Mouse (Mus musculus) midbrain, embryonic 16.5 days (tissue): ENCODE measurements around the gene Plcb4. TPM values are rescaled to one million over a fixed set of nuclear protein-coding genes. Genes with fewer than 3 reads are reported as not detected.

Experiments
- ATAC-seq: fragments of 200-750 bp; cut with Nextera tagmentation; 2 replicates; pipeline ENCODE4 v1.8.0; 2017; ENCODE audit warnings: moderate TSS enrichment
- H3K27ac ChIP-seq: fragments of 300-500 bp; sonication (generic); 2 replicates; pipeline ENCODE4 v1.5.1; 2014; ENCODE audit warnings: mild to moderate bottlenecking, low read length, mixed read lengths
- H3K27me3 ChIP-seq: fragments of 300-500 bp; sonication (generic); 2 replicates; pipeline ENCODE4 v1.6.1; 2014; ENCODE audit warnings: low read depth, low read length, mixed read lengths; ENCODE audit not compliant: control insufficient read depth, insufficient read depth
- H3K36me3 ChIP-seq: fragments of 300-500 bp; sonication (generic); 2 replicates; pipeline ENCODE4 v1.6.1; 2014; ENCODE audit warnings: mild to moderate bottlenecking, low read length, moderate library complexity, mixed read lengths; ENCODE audit not compliant: control insufficient read depth, insufficient read depth
- H3K4me1 ChIP-seq: fragments of 300-500 bp; sonication (generic); 2 replicates; pipeline ENCODE4 v1.6.1; 2014; ENCODE audit warnings: mild to moderate bottlenecking, low read length, mixed read lengths; ENCODE audit not compliant: control insufficient read depth, insufficient read depth
- H3K4me2 ChIP-seq: fragments of 300-500 bp; sonication (generic); 2 replicates; pipeline ENCODE4 v1.6.1; 2014; ENCODE audit warnings: mild to moderate bottlenecking, low read length, mixed read lengths
- H3K4me3 ChIP-seq: fragments of 300-500 bp; sonication (generic); 2 replicates; pipeline ENCODE4 v1.5.1; 2014; ENCODE audit warnings: low read depth, mild to moderate bottlenecking, low read length, moderate library complexity, mixed read lengths
- H3K9ac ChIP-seq: fragments of 300-500 bp; sonication (generic); 2 replicates; pipeline ENCODE4 v1.6.1; 2014; ENCODE audit warnings: low read depth, low read length, mixed read lengths
- H3K9me3 ChIP-seq: fragments of 300-500 bp; sonication (generic); replicated peaks from 2 replicates; pipeline ENCODE4 v1.6.1; 2014; ENCODE audit warnings: mild to moderate bottlenecking, low read length, mixed read lengths; ENCODE audit not compliant: control insufficient read depth, poor library complexity, severe bottlenecking
- WGBS: fragments of 180-500 bp; shearing (Covaris S2); extraction: QIAGEN DNeasy Blood & Tissue Kit; methylation state at CpG from one replicate; pipeline ENCODE4 v1.1.7; 2014; 5-methylcytosine and 5-hydroxymethylcytosine counted together
- polyA plus RNA-seq: library from polyadenylated mRNA; unstranded; fragments of >200 nt; fragmentation: Nextera tagmentation; extraction: Ambion mirVana; gene quantifications from 2 replicates; pipeline ENCODE4 v1.2.1, GENCODE M21; 2015

Gene Plcb4
- polyA plus RNA-seq, 1 experiment from 2014 or later, result 44.4 TPM

- Histone ChIP-seq H3K36me3 (no peaks in the 10 kb centered on the region), H3K9me3 (0 out of 2 replicates have a peak, but pooled peaks cover 5% of the 10 kb centered on the region), H3K4me1 (no peaks in the 10 kb centered on the region), H3K27ac (no peak overlapping the region), H3K9ac (no peak overlapping the region), H3K4me3 (no peak overlapping the region), H3K27me3 (no peaks in the 10 kb centered on the region), H3K4me2 (no peak overlapping the region)
- ATAC-seq, result no peak
- WGBS, result 96% methylated on average over 8 of the region's 8 CpGs
Measured at GRCm38 (mm10) chr2:135812701-135813246, 154.0 kb downstream of the Plcb4 start.

GRCm38 (mm10) chr2:135820691-135821090 is 161.9 kb downstream of the Plcb4 start:
- H3K4me1 ChIP-seq, result no peaks in the 10 kb centered on the region
- H3K27ac ChIP-seq, result no peak overlapping the region
- no peaks in the 10 kb centered on the region for H3K36me3 ChIP-seq
- H3K9me3 ChIP-seq, result no peaks in the 10 kb centered on the region
- H3K4me3 ChIP-seq, result no peak overlapping the region
- H3K4me2 ChIP-seq, result no peak overlapping the region
- no peak overlapping the region for H3K9ac ChIP-seq
- 76% methylated on average over 2 of the region's 2 CpGs for WGBS
- no peak for ATAC-seq
- no peaks in the 10 kb centered on the region for H3K27me3 ChIP-seq

GRCm38 (mm10) chr2:135823690-135824089 is 164.9 kb downstream of the Plcb4 start:
- no peak for ATAC-seq
- 100% methylated on average over 1 of the region's 1 CpGs for WGBS

GRCm38 (mm10) chr2:135824757-135825156 is 165.9 kb downstream of the Plcb4 start:
- no peak overlapping the region for H3K9ac ChIP-seq
- 95% methylated on average over 1 of the region's 1 CpGs for WGBS
- no peak overlapping the region for H3K4me2 ChIP-seq
- no peaks in the 10 kb centered on the region for H3K36me3 ChIP-seq
- no peak overlapping the region for H3K4me3 ChIP-seq
- no peak for ATAC-seq
- no peak overlapping the region for H3K27ac ChIP-seq
- no peaks in the 10 kb centered on the region for H3K9me3 ChIP-seq
- no peaks in the 10 kb centered on the region for H3K27me3 ChIP-seq
- no peaks in the 10 kb centered on the region for H3K4me1 ChIP-seq

More at GRCm38 (mm10) chr2:135823690-135824089, 164.9 kb downstream of the Plcb4 start:
- no peak overlapping the region for H3K4me2 ChIP-seq
- H3K36me3 ChIP-seq, result no peaks in the 10 kb centered on the region
- no peaks in the 10 kb centered on the region for H3K27me3 ChIP-seq
- H3K9me3 ChIP-seq, result no peaks in the 10 kb centered on the region
- H3K4me3 ChIP-seq, result no peak overlapping the region
- H3K9ac ChIP-seq, result no peak overlapping the region
- H3K4me1 ChIP-seq, result no peaks in the 10 kb centered on the region
- no peak overlapping the region for H3K27ac ChIP-seq

- no peak for ATAC-seq
- Histone ChIP-seq H3K27me3 (no peaks in the 10 kb centered on the region), H3K4me2 (no peak overlapping the region), H3K4me1 (no peaks in the 10 kb centered on the region), H3K9ac (no peak overlapping the region), H3K9me3 (no peaks in the 10 kb centered on the region), H3K27ac (no peak overlapping the region), H3K4me3 (no peak overlapping the region), H3K36me3 (no peaks in the 10 kb centered on the region)
- WGBS, result 82% methylated on average over 2 of the region's 2 CpGs
Measured at GRCm38 (mm10) chr2:135825645-135826044, 166.8 kb downstream of the Plcb4 start.

GRCm38 (mm10) chr2:135826616-135827360 is 168.0 kb downstream of the Plcb4 start:
- Histone ChIP-seq H3K9ac (no peak overlapping the region), H3K27me3 (no peaks in the 10 kb centered on the region), H3K4me3 (no peak overlapping the region), H3K36me3 (no peaks in the 10 kb centered on the region), H3K4me1 (no peaks in the 10 kb centered on the region), H3K9me3 (no peaks in the 10 kb centered on the region), H3K4me2 (no peak overlapping the region), H3K27ac (no peak overlapping the region)
- no peak for ATAC-seq
- 88% methylated on average over 3 of the region's 3 CpGs for WGBS

- no peaks in the 10 kb centered on the region for H3K9me3 ChIP-seq
- no peaks in the 10 kb centered on the region for H3K36me3 ChIP-seq
- no peak overlapping the region for H3K27ac ChIP-seq
- no peak overlapping the region for H3K9ac ChIP-seq
- ATAC-seq, result no peak
- no peak overlapping the region for H3K4me2 ChIP-seq
- H3K4me3 ChIP-seq, result no peak overlapping the region
- H3K4me1 ChIP-seq, result no peaks in the 10 kb centered on the region
- WGBS, result 75% methylated on average over 2 of the region's 2 CpGs
- no peaks in the 10 kb centered on the region for H3K27me3 ChIP-seq
Measured at GRCm38 (mm10) chr2:135828446-135828845, 169.6 kb downstream of the Plcb4 start.

GRCm38 (mm10) chr2:135833743-135834142 is 174.9 kb downstream of the Plcb4 start:
- Histone ChIP-seq H3K4me3 (no peak overlapping the region), H3K36me3 (no peaks in the 10 kb centered on the region), H3K4me1 (0 out of 2 replicates have a peak, but pooled peaks cover 4% of the 10 kb centered on the region), H3K27ac (no peak overlapping the region), H3K9me3 (no peaks in the 10 kb centered on the region), H3K27me3 (no peaks in the 10 kb centered on the region), H3K4me2 (no peak overlapping the region), H3K9ac (no peak overlapping the region)
- 96% methylated on average over 3 of the region's 3 CpGs for WGBS
- ATAC-seq, result no peak

- no peak for ATAC-seq
Measured at GRCm38 (mm10) chr2:135834435-135834834, 175.6 kb downstream of the Plcb4 start.

More at GRCm38 (mm10) chr2:135834435-135834834, 175.6 kb downstream of the Plcb4 start:
- H3K9me3 ChIP-seq, result no peaks in the 10 kb centered on the region
- 84% methylated on average over 2 of the region's 2 CpGs for WGBS
- H3K27ac ChIP-seq, result no peak overlapping the region
- no peak overlapping the region for H3K4me3 ChIP-seq
- no peak overlapping the region for H3K4me2 ChIP-seq
- no peak overlapping the region for H3K9ac ChIP-seq
- no peaks in the 10 kb centered on the region for H3K36me3 ChIP-seq
- H3K4me1 ChIP-seq, result 0 out of 2 replicates have a peak, but pooled peaks cover 4% of the 10 kb centered on the region
- no peaks in the 10 kb centered on the region for H3K27me3 ChIP-seq
